Mouse (Mus musculus) midbrain, embryonic 10.5 days (tissue): ENCODE results near the gene Olfr566. TPM values are rescaled to one million over a fixed set of nuclear protein-coding genes. Genes with fewer than 3 reads are reported as not detected.

ENCODE experiments used
- DNase-seq: peaks from one replicate; pipeline ENCODE4 v3.0.0-alpha.2; 2017; ENCODE audit warnings: low spot score
- H3K27ac ChIP-seq: fragments of 300-500 bp; sonication (generic); replicated peaks from 2 replicates; pipeline ENCODE4 v1.5.1; 2016; ENCODE audit warnings: mild to moderate bottlenecking
- H3K27me3 ChIP-seq: fragments of 300-500 bp; sonication (generic); 2 replicates; pipeline ENCODE4 v1.6.1; 2016; ENCODE audit warnings: low read depth, mild to moderate bottlenecking; ENCODE audit not compliant: poor library complexity, severe bottlenecking
- H3K36me3 ChIP-seq: fragments of 300-500 bp; sonication (generic); 2 replicates; pipeline ENCODE4 v1.6.1; 2016; ENCODE audit warnings: mild to moderate bottlenecking, moderate library complexity
- H3K4me1 ChIP-seq: fragments of 300-500 bp; sonication (generic); 2 replicates; pipeline ENCODE4 v1.6.1; 2016
- H3K4me3 ChIP-seq: fragments of 300-500 bp; sonication (generic); 2 replicates; pipeline ENCODE4 v1.5.1; 2016; ENCODE audit warnings: mild to moderate bottlenecking, moderate library complexity
- H3K9me3 ChIP-seq: fragments of 300-500 bp; sonication (generic); replicated peaks from 2 replicates; pipeline ENCODE4 v1.6.1; 2016; ENCODE audit warnings: mild to moderate bottlenecking
- WGBS: fragments of 180-500 bp; shearing (Covaris S2); methylation state at CpG from one replicate; pipeline ENCODE4 v1.1.7; 2016; 5-methylcytosine and 5-hydroxymethylcytosine counted together
- polyA plus RNA-seq: library from polyadenylated mRNA; unstranded; fragments of >200 nt; fragmentation: Nextera tagmentation; extraction: Ambion mirVana; gene quantifications from 2 replicates; pipeline ENCODE4 v1.2.1, GENCODE M21; 2016

Gene Olfr566
- not detected in 2 replicates for polyA plus RNA-seq

- Histone ChIP-seq H3K36me3 (no peaks in the 10 kb centered on the region), H3K4me1 (no peaks in the 10 kb centered on the region), H3K4me3 (no peak within 1 kb of the TSS), H3K27me3 (no peaks in the 10 kb centered on the region), H3K27ac (no peak within 1 kb of the TSS), H3K9me3 (no peaks in the 10 kb centered on the region)
- 84% methylated on average over 1 of the region's 1 CpGs for WGBS
- no peak for DNase-seq
These were observed at the start of gene Olfr566 for GRCm38 (mm10) chr7:102858665-102859064. TSS of gene Olfr566 (minus strand) at chr7:102858765.

GRCm38 (mm10) chr7:102890782-102891181 is 32.2 kb upstream of the Olfr566 start, which contains the start of gene Olfr569:
TSS of gene Olfr569 (minus strand) at chr7:102890882.
- no peak for DNase-seq
- Histone ChIP-seq H3K36me3 (no peaks in the 10 kb centered on the region), H3K4me1 (no peaks in the 10 kb centered on the region), H3K27ac (no peak within 1 kb of the TSS), H3K9me3 (no peaks in the 10 kb centered on the region), H3K27me3 (no peaks in the 10 kb centered on the region), H3K4me3 (no peak within 1 kb of the TSS)
- WGBS, result 85% methylated on average over 3 of the region's 3 CpGs

DNA sequence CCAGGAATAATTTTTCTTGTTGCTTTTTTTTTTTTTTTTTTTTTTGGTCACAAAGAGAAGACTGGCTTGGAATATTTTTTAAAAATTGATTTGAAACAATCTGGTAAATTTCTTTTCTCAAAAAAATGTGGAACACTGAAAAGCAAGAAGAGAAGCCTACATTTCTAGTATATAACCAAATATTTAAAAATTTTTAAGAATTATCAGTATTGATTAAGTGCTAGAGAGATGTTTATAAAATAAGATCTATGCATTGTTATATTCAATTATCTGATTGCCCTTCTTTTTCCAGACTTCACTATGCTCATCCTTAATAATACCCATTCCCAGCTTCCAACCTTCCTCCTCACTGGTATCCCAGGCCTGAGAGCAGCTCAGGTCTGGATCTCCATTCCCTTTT is 18.3 kb upstream of the Olfr566 start, which contains the start of gene Olfr568:
TSS of gene Olfr568 (plus strand) at position 301 of the 400 bp plus-strand sequence.
- Histone ChIP-seq H3K4me3 (no peak within 1 kb of the TSS), H3K36me3 (no peaks in the 10 kb centered on the region)

GRCm38 (mm10) chr7:102855807-102856206 is 2.8 kb downstream of the Olfr566 start:
- DNase-seq, result no peak
- Histone ChIP-seq H3K4me3 (no peak overlapping the region), H3K9me3 (no peaks in the 10 kb centered on the region), H3K27me3 (no peaks in the 10 kb centered on the region), H3K36me3 (no peaks in the 10 kb centered on the region), H3K27ac (no peak overlapping the region), H3K4me1 (no peaks in the 10 kb centered on the region)

More for the DNA sequence above, 18.3 kb upstream of the Olfr566 start, which contains the start of gene Olfr568:
- Histone ChIP-seq H3K27ac (no peak within 1 kb of the TSS), H3K4me1 (no peaks in the 10 kb centered on the region), H3K9me3 (no peaks in the 10 kb centered on the region), H3K27me3 (no peaks in the 10 kb centered on the region)
- DNase-seq, result no peak

Other genes starting within 250 kb of the Olfr566 start
- not detected in 2 replicates for gene Olfr553, start 240.5 kb downstream of the Olfr566 start, polyA plus RNA-seq
- not detected in 2 replicates for gene Olfr554, start 220.3 kb downstream of the Olfr566 start, polyA plus RNA-seq
- not detected in 2 replicates for gene Olfr555, start 199.9 kb downstream of the Olfr566 start, polyA plus RNA-seq
- not detected in 2 replicates for gene Olfr556, start 193.9 kb downstream of the Olfr566 start, polyA plus RNA-seq
- 10.1 and 11.8 TPM in 2 replicates for gene Trim68, start 171.4 kb downstream of the Olfr566 start, polyA plus RNA-seq
- gene Olfr557, start 162.9 kb downstream of the Olfr566 start, polyA plus RNA-seq, result not detected in 2 replicates
- 0.04 TPM in 1 of 2 replicates, not detected in the other for gene Olfr558, start 156.6 kb downstream of the Olfr566 start, polyA plus RNA-seq
- gene Olfr33, start 139.7 kb downstream of the Olfr566 start, polyA plus RNA-seq, result not detected in 2 replicates
- not detected in 2 replicates for gene Olfr559, start 131.3 kb downstream of the Olfr566 start, polyA plus RNA-seq
- gene Olfr560, start 99.4 kb downstream of the Olfr566 start, polyA plus RNA-seq, result not detected in 2 replicates
- not detected in 2 replicates for gene Olfr78, start 99.3 kb downstream of the Olfr566 start, polyA plus RNA-seq
- not detected in 2 replicates for gene Olfr561, start 87.5 kb downstream of the Olfr566 start, polyA plus RNA-seq
- not detected in 2 replicates for gene Olfr564, start 55.3 kb downstream of the Olfr566 start, polyA plus RNA-seq
- not detected in 2 replicates for gene Olfr568, start 18.4 kb upstream of the Olfr566 start, polyA plus RNA-seq
- gene Olfr569, start 32.1 kb upstream of the Olfr566 start, polyA plus RNA-seq, result not detected in 2 replicates
- gene Olfr570, start 35.8 kb upstream of the Olfr566 start, polyA plus RNA-seq, result not detected in 2 replicates
- not detected in 2 replicates for gene Olfr571, start 58.8 kb upstream of the Olfr566 start, polyA plus RNA-seq
- gene Olfr572, start 65.6 kb upstream of the Olfr566 start, polyA plus RNA-seq, result not detected in 2 replicates
- not detected in 2 replicates for gene Olfr573-ps1, start 83.8 kb upstream of the Olfr566 start, polyA plus RNA-seq
- gene Olfr574, start 89.7 kb upstream of the Olfr566 start, polyA plus RNA-seq, result not detected in 2 replicates
- not detected in 2 replicates for gene Olfr575, start 100.0 kb upstream of the Olfr566 start, polyA plus RNA-seq
- gene Olfr576, start 103.9 kb upstream of the Olfr566 start, polyA plus RNA-seq, result not detected in 2 replicates
- not detected in 2 replicates for gene Olfr577, start 117.2 kb upstream of the Olfr566 start, polyA plus RNA-seq
- not detected in 2 replicates for gene Olfr578, start 130.6 kb upstream of the Olfr566 start, polyA plus RNA-seq
- not detected in 2 replicates for gene Olfr582, start 179.3 kb upstream of the Olfr566 start, polyA plus RNA-seq
- not detected in 2 replicates for gene Olfr583, start 192.5 kb upstream of the Olfr566 start, polyA plus RNA-seq
- gene Olfr584, start 223.1 kb upstream of the Olfr566 start, polyA plus RNA-seq, result not detected in 2 replicates
- gene Olfr585, start 239.0 kb upstream of the Olfr566 start, polyA plus RNA-seq, result not detected in 2 replicates